Comparison of ENCODE assay signal across 18 mouse cellular contexts in genomic region chr17:14378692-14379446, GRCm38 (mm10).
DNase-seq lines count a peak whose midpoint lies in the region; ATAC-seq and TF ChIP-seq lines count a peak whose summit lies in the region.
"Had no signal": no experiment of that assay in that cellular context is flagged by ENCODE, and none has a peak within 500 bp of the region (broad histone marks: within the 10 kb centered on the region; RNA-seq: fewer than 3 reads in every experiment).

No protein-coding gene starts in this region.

- no peak overlapping the region for H3K4me3 ChIP-seq in hindbrain, embryonic 13.5 days
- H3K4me3 ChIP-seq in hindbrain, embryonic 11.5 days (ENCODE audit: low read depth, low read length), result no peak overlapping the region
- H3K4me3 ChIP-seq in stomach, embryonic 14.5 days (ENCODE audit: low read depth, low read length), result no peak overlapping the region
- no peak overlapping the region for H3K4me3 ChIP-seq in stomach, postnatal 0 days (ENCODE audit: low read depth, low read length)
- H3K4me3 ChIP-seq: heart, embryonic 10.5 days; liver, embryonic 15.5 days; midbrain, embryonic 13.5 days; stomach, embryonic 15.5 days had no signal

- H3K9me3 ChIP-seq in hindbrain, embryonic 13.5 days, result no peaks in the 10 kb centered on the region
- H3K9me3 ChIP-seq in hindbrain, embryonic 11.5 days (ENCODE audit: control insufficient read depth, low read length), result no peaks in the 10 kb centered on the region
- H3K9me3 ChIP-seq in stomach, embryonic 14.5 days (ENCODE audit: control insufficient read depth, low read depth, low read length), result no peaks in the 10 kb centered on the region
- no peaks in the 10 kb centered on the region for H3K9me3 ChIP-seq in stomach, postnatal 0 days (ENCODE audit: control insufficient read depth, low read length)
- H3K9me3 ChIP-seq: heart, embryonic 10.5 days; liver, embryonic 15.5 days; midbrain, embryonic 13.5 days; stomach, embryonic 15.5 days had no signal

- H3K27me3 ChIP-seq in hindbrain, embryonic 13.5 days, result no peaks in the 10 kb centered on the region
- H3K27me3 ChIP-seq in hindbrain, embryonic 11.5 days (ENCODE audit: control insufficient read depth, insufficient read depth, low read length), result no peaks in the 10 kb centered on the region
- no peaks in the 10 kb centered on the region for H3K27me3 ChIP-seq in stomach, embryonic 14.5 days (ENCODE audit: control insufficient read depth, insufficient read depth, low read length)
- no peaks in the 10 kb centered on the region for H3K27me3 ChIP-seq in stomach, postnatal 0 days (ENCODE audit: control insufficient read depth, insufficient read depth, low read length)
- H3K27me3 ChIP-seq: liver, embryonic 15.5 days; midbrain, embryonic 13.5 days; stomach, embryonic 15.5 days had no signal

- H3K4me1 ChIP-seq in hindbrain, embryonic 13.5 days (replicated peaks), result peaks cover 8% of the 10 kb centered on the region
- H3K4me1 ChIP-seq in hindbrain, embryonic 11.5 days (replicated peaks; ENCODE audit: control insufficient read depth, insufficient read depth, low read length), result no peaks in the 10 kb centered on the region
- no peaks in the 10 kb centered on the region for H3K4me1 ChIP-seq in stomach, embryonic 14.5 days (ENCODE audit: control insufficient read depth, insufficient read depth, low read length)
- H3K4me1 ChIP-seq in stomach, postnatal 0 days (replicated peaks; ENCODE audit: control insufficient read depth, insufficient read depth), result no peaks in the 10 kb centered on the region
- H3K4me1 ChIP-seq: liver, embryonic 15.5 days; midbrain, embryonic 13.5 days; stomach, embryonic 15.5 days had no signal

- WGBS in hindbrain, embryonic 13.5 days, result 71% methylated on average over 17 of the region's 17 CpGs
- WGBS in hindbrain, embryonic 11.5 days, result 72% methylated on average over 17 of the region's 17 CpGs
- 56% methylated on average over 17 of the region's 17 CpGs for WGBS in stomach, embryonic 14.5 days
- WGBS in stomach, postnatal 0 days, result 59% methylated on average over 17 of the region's 17 CpGs

- no peaks in the 10 kb centered on the region for H3K36me3 ChIP-seq in hindbrain, embryonic 13.5 days
- no peaks in the 10 kb centered on the region for H3K36me3 ChIP-seq in hindbrain, embryonic 11.5 days (ENCODE audit: control insufficient read depth, insufficient read depth, low read length)
- H3K36me3 ChIP-seq in stomach, embryonic 14.5 days (ENCODE audit: control insufficient read depth, insufficient read depth, low read length), result no peaks in the 10 kb centered on the region
- H3K36me3 ChIP-seq in stomach, postnatal 0 days (ENCODE audit: control insufficient read depth, insufficient read depth, low read length), result no peaks in the 10 kb centered on the region
- H3K36me3 ChIP-seq: heart, embryonic 10.5 days; liver, embryonic 15.5 days; midbrain, embryonic 13.5 days; stomach, embryonic 15.5 days had no signal

- TF ChIP-seq EP300 in stomach, postnatal 0 days (optimal IDR thresholded peaks at IDR 0.05), result no peak

- ATAC-seq in hindbrain, embryonic 13.5 days (ENCODE audit: low FRiP score), result no peak
- ATAC-seq in hindbrain, embryonic 11.5 days (ENCODE audit: low FRiP score), result no peak
- 0 out of 2 replicates have a peak, but pooled peaks have one; percentile 5 for ATAC-seq in stomach, embryonic 14.5 days (ENCODE audit: insufficient number of reproducible peaks, insufficient read depth, low FRiP score, low read depth)
- no peak for ATAC-seq in stomach, postnatal 0 days (ENCODE audit: low FRiP score, low TSS enrichment)
- ATAC-seq in granulocyte monocyte progenitor cell, adult 5-6 weeks (replicated peaks; ENCODE audit: poor library complexity, severe bottlenecking), result no peak
- ATAC-seq: activated CD4-positive, CD25-positive, alpha-beta regulatory T cell, adult 4 months; midbrain, embryonic 13.5 days had no signal

- no peak for TF ChIP-seq CTCF in stomach, postnatal 0 days (IDR thresholded peaks at IDR 0.05; ENCODE audit: low read depth)

- DNase-seq in hindbrain, embryonic 11.5 days (ENCODE audit: low spot score), result no peak
- DNase-seq in stomach, postnatal 0 days (ENCODE audit: low spot score), result no peak
- DNase-seq in forelimb bud, embryonic 11.5 days (ENCODE audit: low read depth, low spot score), result peak; percentile 40
- no peak for DNase-seq in left cerebral cortex, adult 9 months (ENCODE audit: low spot score in 2 of 2)
- DNase-seq: cerebellum, adult 11 months; heart, postnatal 36 days; kidney, adult 2 months; layer of hippocampus, adult 9-11 months; lung, postnatal 36 days; thymus, postnatal 25 days had no signal

- peak overlapping the region; percentile 23; the same call in 1 of the 2 replicates for H3K27ac ChIP-seq in hindbrain, embryonic 13.5 days
- H3K27ac ChIP-seq in hindbrain, embryonic 11.5 days (ENCODE audit: low read depth, low read length), result no peak overlapping the region
- no peak overlapping the region for H3K27ac ChIP-seq in stomach, embryonic 14.5 days (ENCODE audit: low read length)
- H3K27ac ChIP-seq in stomach, postnatal 0 days (replicated peaks), result no peak overlapping the region
- H3K27ac ChIP-seq: heart, embryonic 10.5 days; liver, embryonic 15.5 days; midbrain, embryonic 13.5 days; stomach, embryonic 15.5 days had no signal

- no peak overlapping the region for H3K4me2 ChIP-seq in hindbrain, embryonic 13.5 days
- no peak overlapping the region for H3K4me2 ChIP-seq in hindbrain, embryonic 11.5 days (replicated peaks; ENCODE audit: low read depth, low read length)
- H3K4me2 ChIP-seq in stomach, embryonic 14.5 days (replicated peaks; ENCODE audit: low read depth, low read length), result no peak overlapping the region
- no peak overlapping the region for H3K4me2 ChIP-seq in stomach, postnatal 0 days (replicated peaks; ENCODE audit: low read depth)
- H3K4me2 ChIP-seq: liver, embryonic 15.5 days; midbrain, embryonic 13.5 days; stomach, embryonic 15.5 days had no signal

- no peak overlapping the region for H3K9ac ChIP-seq in hindbrain, embryonic 13.5 days
- H3K9ac ChIP-seq in hindbrain, embryonic 11.5 days (ENCODE audit: low read depth, low read length), result no peak overlapping the region
- H3K9ac ChIP-seq in stomach, embryonic 14.5 days (replicated peaks; ENCODE audit: low read depth, low read length), result no peak overlapping the region
- no peak overlapping the region for H3K9ac ChIP-seq in stomach, postnatal 0 days (ENCODE audit: low read length)
- H3K9ac ChIP-seq: liver, embryonic 15.5 days; midbrain, embryonic 13.5 days; stomach, embryonic 15.5 days had no signal
